Mouse (Mus musculus): Measurements from ENCODE around the gene Trp53tg5. TPM values are rescaled to one million over a fixed set of nuclear protein-coding genes. Genes with fewer than 3 reads are reported as not detected.

Trp53tg5 gene
- total and polyA plus RNA-seq, 3 experiments: not detected

- dilution Hi-C loops (cut with MboI; ENCODE audit: extremely low pct_ligation_motif_present, extremely low pct_unique_long_range_greater_than_20kb, low sequenced_read_pairs): no loop called here
- DNase-seq (ENCODE audit: extremely low read depth): no peak
Observed at GRCm38 (mm10) chr2:164452000-164452676, 21.4 kb downstream of the Trp53tg5 start.

DNA sequence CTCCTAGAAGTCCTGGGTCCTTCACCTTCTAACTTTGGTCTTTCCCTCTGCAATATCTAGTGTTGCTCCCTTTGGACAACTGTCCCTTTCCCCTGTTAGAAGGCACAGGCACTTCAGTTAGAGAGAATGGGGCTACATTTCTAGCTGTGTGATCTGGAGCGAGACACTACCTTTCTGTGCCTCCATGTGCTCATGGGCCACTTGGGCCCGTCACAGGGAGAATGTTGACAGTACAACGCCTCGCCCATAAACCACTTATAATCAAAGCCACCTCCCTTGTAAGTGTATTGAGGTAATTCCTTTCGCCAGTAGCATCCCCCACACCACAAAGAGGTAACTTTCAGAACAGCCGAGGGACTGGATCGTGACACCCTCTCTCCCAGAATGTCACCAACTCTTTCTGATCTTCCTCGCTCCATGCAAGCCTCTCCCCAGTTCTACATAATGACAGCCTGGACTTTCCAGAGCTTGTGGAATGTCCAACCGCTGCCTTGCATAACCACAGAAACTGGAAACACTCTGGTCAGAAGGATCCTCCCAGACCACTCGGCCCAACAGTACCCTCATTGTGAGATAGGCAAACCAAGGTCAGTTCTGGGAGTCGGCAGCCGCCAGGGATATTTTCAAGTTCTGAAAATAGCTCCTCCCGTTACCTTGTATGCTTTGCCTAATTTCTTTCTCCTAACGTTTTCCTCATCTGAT, 24.0 kb downstream of the Trp53tg5 start:
- dilution Hi-C loops (cut with MboI; ENCODE audit: extremely low pct_ligation_motif_present, extremely low pct_unique_long_range_greater_than_20kb, low sequenced_read_pairs): no loop called here
- Histone ChIP-seq H3K4me2 (ENCODE audit: insufficient read depth, low read depth, poor library complexity, severe bottlenecking) (no peak overlapping the region), H3K79me2 (replicated peaks; ENCODE audit: control insufficient read depth, extremely low read depth, insufficient read depth, poor library complexity, severe bottlenecking) (no peaks in the 10 kb centered on the region), H3K27me3 (replicated peaks) (peaks cover 57% of the 10 kb centered on the region), H3K27ac (ENCODE audit: insufficient read depth, low read depth) (no peak overlapping the region), H3K9me3 (replicated peaks; ENCODE audit: low read length) (peaks cover 12% of the 10 kb centered on the region), H3K4me1 (ENCODE audit: control insufficient read depth in 1 of 2, insufficient read depth in 2 of 2) (peaks cover 0 to 1% of the 10 kb centered on the region in 2 experiments; a peak in 1 of 4 replicates), H3K36me3 (replicated peaks in 1 of 2; ENCODE audit: control insufficient read depth in 1 of 2, insufficient read depth in 1 of 2, low read length in 1 of 2) (no peaks in the 10 kb centered on the region), H3K9ac (ENCODE audit: insufficient read depth, low read depth) (no peak overlapping the region), H3K4me3 (replicated peaks in 1 of 3; ENCODE audit: low read depth in 2 of 3, low read length in 2 of 3, poor library complexity in 1 of 3) (no peak overlapping the region)
- no peak for DNase-seq (ENCODE audit: extremely low read depth)
- TF ChIP-seq ZKSCAN1 (IDR thresholded peaks at IDR 0.05; ENCODE audit: borderline replicate concordance, low read depth, low read length) (no peak), USF2 (conservative IDR thresholded peaks at IDR 0.05; ENCODE audit: low read depth, low read length) (no peak), ETS1 (conservative IDR thresholded peaks at IDR 0.05; ENCODE audit: low read depth, low read length) (no peak), JUND (conservative IDR thresholded peaks at IDR 0.05; ENCODE audit: low read depth, low read length) (no peak), RCOR1 (conservative IDR thresholded peaks at IDR 0.05; ENCODE audit: low read depth, low read length) (no peak), EP300 (IDR thresholded peaks at IDR 0.05; ENCODE audit: low read length) (no peak), ZMIZ1 (IDR thresholded peaks at IDR 0.05; ENCODE audit: low read depth, low read length) (no peak), USF1 (IDR thresholded peaks at IDR 0.05; ENCODE audit: low read depth, low read length) (no peak), CTCF (conservative IDR thresholded peaks at IDR 0.05 in 1 of 2, IDR thresholded peaks at IDR 0.05 in 1 of 2; ENCODE audit: low read depth in 2 of 2, low read length in 2 of 2) (no peak), KAT2A (IDR thresholded peaks at IDR 0.05; ENCODE audit: insufficient replicate concordance, low read length) (no peak)
- in situ Hi-C loops (cut with MboI; ENCODE audit: low pct_ligation_motif_present, low pct_unique_long_range_greater_than_20kb, low sequenced_read_pairs): no loop called here

More at GRCm38 (mm10) chr2:164452000-164452676, 21.4 kb downstream of the Trp53tg5 start:
- peaks cover 12% of the 10 kb centered on the region for H3K9me3 ChIP-seq (replicated peaks; ENCODE audit: low read length)
- no peak overlapping the region for H3K27ac ChIP-seq (ENCODE audit: insufficient read depth, low read depth)
- H3K79me2 ChIP-seq (replicated peaks; ENCODE audit: control insufficient read depth, extremely low read depth, insufficient read depth, poor library complexity, severe bottlenecking): no peaks in the 10 kb centered on the region
- H3K4me1 ChIP-seq (ENCODE audit: control insufficient read depth in 1 of 2, insufficient read depth in 2 of 2): peaks cover 4 to 11% of the 10 kb centered on the region in 2 experiments
- H3K4me2 ChIP-seq (ENCODE audit: insufficient read depth, low read depth, poor library complexity, severe bottlenecking): no peak overlapping the region
- no peak overlapping the region for H3K4me3 ChIP-seq (replicated peaks in 1 of 3; ENCODE audit: low read depth in 2 of 3, low read length in 2 of 3, poor library complexity in 1 of 3)
- in situ Hi-C loops (cut with MboI; ENCODE audit: low pct_ligation_motif_present, low pct_unique_long_range_greater_than_20kb, low sequenced_read_pairs): no loop called here
- no peaks in the 10 kb centered on the region for H3K36me3 ChIP-seq (replicated peaks in 1 of 2; ENCODE audit: control insufficient read depth in 1 of 2, insufficient read depth in 1 of 2, low read length in 1 of 2)
- H3K27me3 ChIP-seq (replicated peaks): peaks cover 46% of the 10 kb centered on the region
- no peak for TF ChIP-seq USF1 (IDR thresholded peaks at IDR 0.05; ENCODE audit: low read depth, low read length)
- no peak for TF ChIP-seq TBP (conservative IDR thresholded peaks at IDR 0.05; ENCODE audit: low read depth, low read length)
- TF ChIP-seq JUN (IDR thresholded peaks at IDR 0.05; ENCODE audit: insufficient read depth, low read depth, low read length): no peak
- TF ChIP-seq MEF2A (IDR thresholded peaks at IDR 0.05; ENCODE audit: borderline replicate concordance, low read depth, low read length): no peak
- TF ChIP-seq NELFE (IDR thresholded peaks at IDR 0.05; ENCODE audit: low read depth, low read length): no peak
- TF ChIP-seq MXI1 (IDR thresholded peaks at IDR 0.05; ENCODE audit: low read depth, low read length): no peak
- no peak for TF ChIP-seq NRF1 (IDR thresholded peaks at IDR 0.05; ENCODE audit: low read depth, low read length)
- TF ChIP-seq UBTF (IDR thresholded peaks at IDR 0.05; ENCODE audit: low read depth, low read length): no peak
- no peak for TF ChIP-seq MYC (IDR thresholded peaks at IDR 0.05; ENCODE audit: low read depth, low read length)
- TF ChIP-seq TCF12 (IDR thresholded peaks at IDR 0.05; ENCODE audit: low read depth, low read length): no peak
- TF ChIP-seq CHD2 (IDR thresholded peaks at IDR 0.05; ENCODE audit: low read length): no peak
- no peak overlapping the region for H3K9ac ChIP-seq (ENCODE audit: insufficient read depth, low read depth)

Data from CH12.LX (cell line).